In the genomic region with DNA sequence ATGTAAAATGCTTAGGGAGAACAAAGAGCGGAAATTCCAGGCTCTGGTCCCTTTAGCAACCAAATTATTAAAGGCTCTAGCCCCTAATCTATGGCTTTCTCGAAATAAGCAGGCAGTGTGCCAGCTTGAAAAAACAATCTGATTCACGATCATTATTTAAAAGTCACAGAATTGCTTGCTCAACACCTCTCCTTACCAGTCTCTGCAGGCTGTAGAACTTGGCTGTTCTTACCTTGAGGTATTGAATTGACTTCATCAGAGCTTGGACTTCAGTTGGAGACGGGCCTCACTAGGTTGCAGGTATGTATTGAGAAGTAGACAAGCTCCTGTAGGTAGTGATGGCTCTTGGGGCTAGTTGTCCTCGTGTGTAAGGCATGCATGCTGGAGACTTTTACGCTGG, we compare ENCODE assay signal across 31 mouse cellular contexts. TPM values are rescaled to one million over a fixed set of nuclear protein-coding genes. Genes with fewer than 3 reads are reported as not detected.
DNase-seq lines count a peak whose midpoint lies in the region; ATAC-seq and TF ChIP-seq lines count a peak whose summit lies in the region.
"Had no signal": no experiment of that assay in that cellular context is flagged by ENCODE, and none has a peak within 500 bp of the region (broad histone marks: within the 10 kb centered on the region; RNA-seq: fewer than 3 reads in every experiment).

A gene (plus strand): TSS at position 185 of the 400 bp plus-strand sequence.

- no peak for TF ChIP-seq CTCF in cerebellum, adult 2 months (IDR thresholded peaks at IDR 0.05; ENCODE audit: borderline replicate concordance, insufficient read depth, low read depth, low read length)

- DNase-seq in limb, embryonic 10.5 days (ENCODE audit: low spot score), result no peak
- no peak for DNase-seq in cerebellum, adult 2 months
- DNase-seq: adrenal gland, postnatal 10 days; adrenal gland, postnatal 36 days; B cell, adult 2 months; cerebellum, adult 11 months; cerebellum, adult 8-10 months; cerebellum, postnatal 10 days; cerebellum, postnatal 36 days; gastrocnemius, postnatal 25 days; heart, adult 2 months; heart, postnatal 14 days; heart, postnatal 4 days had no signal

- H3K4me3 ChIP-seq in limb, embryonic 15.5 days, result no peak within 1 kb of the TSS
- no peak within 1 kb of the TSS for H3K4me3 ChIP-seq in limb, embryonic 10.5 days
- no peak within 1 kb of the TSS for H3K4me3 ChIP-seq in embryonic facial prominence, embryonic 15.5 days (replicated peaks)
- no peak within 1 kb of the TSS for H3K4me3 ChIP-seq in macrophage (ENCODE audit: inconsistent target)
- H3K4me3 ChIP-seq in liver, embryonic 12.5 days, result no peak within 1 kb of the TSS
- H3K4me3 ChIP-seq in cerebellum, adult 2 months (replicated peaks; ENCODE audit: insufficient read depth, low read depth, low read length), result no peak within 1 kb of the TSS
- no peak within 1 kb of the TSS for H3K4me3 ChIP-seq in forebrain, embryonic 15.5 days
- H3K4me3 ChIP-seq: embryonic facial prominence, embryonic 12.5 days; heart, adult 2 months; heart, embryonic 10.5 days; heart, embryonic 13.5 days; hindbrain, embryonic 12.5 days; hindbrain, embryonic 15.5 days had no signal

- 70% methylated on average over 6 of the region's 6 CpGs for WGBS in limb, embryonic 15.5 days
- WGBS in limb, embryonic 10.5 days, result 88% methylated on average over 6 of the region's 6 CpGs
- 76% methylated on average over 6 of the region's 6 CpGs for WGBS in embryonic facial prominence, embryonic 15.5 days
- 92% methylated on average over 5 of the region's 6 CpGs for WGBS in macrophage (ENCODE audit: missing documents)
- WGBS in liver, embryonic 12.5 days (ENCODE audit: insufficient replicate concordance), result 66% methylated on average over 6 of the region's 6 CpGs
- 76% methylated on average over 6 of the region's 6 CpGs for WGBS in cerebellum, adult 2 months
- WGBS in forebrain, embryonic 15.5 days, result 80% methylated on average over 6 of the region's 6 CpGs

- no peaks in the 10 kb centered on the region for H3K36me3 ChIP-seq in limb, embryonic 15.5 days
- no peaks in the 10 kb centered on the region for H3K36me3 ChIP-seq in limb, embryonic 10.5 days
- H3K36me3 ChIP-seq in embryonic facial prominence, embryonic 15.5 days, result no peaks in the 10 kb centered on the region
- no peaks in the 10 kb centered on the region for H3K36me3 ChIP-seq in macrophage (ENCODE audit: inconsistent target)
- no peaks in the 10 kb centered on the region for H3K36me3 ChIP-seq in liver, embryonic 12.5 days
- H3K36me3 ChIP-seq in forebrain, embryonic 15.5 days, result no peaks in the 10 kb centered on the region
- H3K36me3 ChIP-seq: embryonic facial prominence, embryonic 12.5 days; G1E; heart, embryonic 10.5 days; heart, embryonic 13.5 days; hindbrain, embryonic 12.5 days; hindbrain, embryonic 15.5 days had no signal

- no peaks in the 10 kb centered on the region for H3K79me2 ChIP-seq in macrophage (ENCODE audit: inconsistent target)

- no peak within 1 kb of the TSS for H3K27ac ChIP-seq in limb, embryonic 15.5 days
- H3K27ac ChIP-seq in limb, embryonic 10.5 days, result no peak within 1 kb of the TSS
- H3K27ac ChIP-seq in embryonic facial prominence, embryonic 15.5 days (replicated peaks), result no peak within 1 kb of the TSS
- H3K27ac ChIP-seq in macrophage, result peak within 1 kb of the TSS; percentile 71
- no peak within 1 kb of the TSS for H3K27ac ChIP-seq in liver, embryonic 12.5 days
- H3K27ac ChIP-seq in cerebellum, adult 2 months (ENCODE audit: insufficient read depth, low read length), result no peak within 1 kb of the TSS
- no peak within 1 kb of the TSS for H3K27ac ChIP-seq in forebrain, embryonic 15.5 days (replicated peaks)
- H3K27ac ChIP-seq: embryonic facial prominence, embryonic 12.5 days; heart, adult 2 months; heart, embryonic 10.5 days; heart, embryonic 13.5 days; hindbrain, embryonic 12.5 days; hindbrain, embryonic 15.5 days had no signal

- H3K9ac ChIP-seq in limb, embryonic 15.5 days, result no peak within 1 kb of the TSS
- H3K9ac ChIP-seq in embryonic facial prominence, embryonic 15.5 days, result no peak within 1 kb of the TSS
- H3K9ac ChIP-seq in liver, embryonic 12.5 days, result no peak within 1 kb of the TSS
- H3K9ac ChIP-seq in forebrain, embryonic 15.5 days (replicated peaks), result no peak within 1 kb of the TSS
- H3K9ac ChIP-seq: embryonic facial prominence, embryonic 12.5 days; heart, embryonic 13.5 days; hindbrain, embryonic 12.5 days; hindbrain, embryonic 15.5 days had no signal

- H3K27me3 ChIP-seq in limb, embryonic 15.5 days, result no peaks in the 10 kb centered on the region
- no peaks in the 10 kb centered on the region for H3K27me3 ChIP-seq in limb, embryonic 10.5 days (ENCODE audit: low read depth, poor library complexity, severe bottlenecking)
- H3K27me3 ChIP-seq in embryonic facial prominence, embryonic 15.5 days, result no peaks in the 10 kb centered on the region
- no peaks in the 10 kb centered on the region for H3K27me3 ChIP-seq in liver, embryonic 12.5 days (replicated peaks)
- H3K27me3 ChIP-seq in cerebellum, adult 2 months (ENCODE audit: control insufficient read depth, insufficient read depth, low read length), result no peaks in the 10 kb centered on the region
- H3K27me3 ChIP-seq in forebrain, embryonic 15.5 days, result no peaks in the 10 kb centered on the region
- H3K27me3 ChIP-seq: embryonic facial prominence, embryonic 12.5 days; heart, embryonic 13.5 days; hindbrain, embryonic 12.5 days; hindbrain, embryonic 15.5 days had no signal

- no peaks in the 10 kb centered on the region for H3K9me3 ChIP-seq in limb, embryonic 15.5 days
- no peaks in the 10 kb centered on the region for H3K9me3 ChIP-seq in limb, embryonic 10.5 days (replicated peaks)
- H3K9me3 ChIP-seq in embryonic facial prominence, embryonic 15.5 days (replicated peaks), result no peaks in the 10 kb centered on the region
- H3K9me3 ChIP-seq in liver, embryonic 12.5 days (replicated peaks), result no peaks in the 10 kb centered on the region
- no peaks in the 10 kb centered on the region for H3K9me3 ChIP-seq in forebrain, embryonic 15.5 days
- H3K9me3 ChIP-seq: embryonic facial prominence, embryonic 12.5 days; G1E; heart, embryonic 10.5 days; heart, embryonic 13.5 days; hindbrain, embryonic 12.5 days; hindbrain, embryonic 15.5 days had no signal

- no peaks in the 10 kb centered on the region for H3K4me1 ChIP-seq in limb, embryonic 15.5 days
- no peaks in the 10 kb centered on the region for H3K4me1 ChIP-seq in limb, embryonic 10.5 days
- H3K4me1 ChIP-seq in embryonic facial prominence, embryonic 15.5 days, result no peaks in the 10 kb centered on the region
- no peaks in the 10 kb centered on the region for H3K4me1 ChIP-seq in liver, embryonic 12.5 days
- no peaks in the 10 kb centered on the region for H3K4me1 ChIP-seq in cerebellum, adult 2 months (ENCODE audit: control insufficient read depth, insufficient read depth, low read length)
- no peaks in the 10 kb centered on the region for H3K4me1 ChIP-seq in forebrain, embryonic 15.5 days
- H3K4me1 ChIP-seq: embryonic facial prominence, embryonic 12.5 days; heart, embryonic 10.5 days; heart, embryonic 13.5 days; hindbrain, embryonic 12.5 days; hindbrain, embryonic 15.5 days had no signal

- H3K4me2 ChIP-seq in limb, embryonic 15.5 days, result no peak within 1 kb of the TSS
- H3K4me2 ChIP-seq in embryonic facial prominence, embryonic 15.5 days (replicated peaks), result no peak within 1 kb of the TSS
- H3K4me2 ChIP-seq in liver, embryonic 12.5 days, result no peak within 1 kb of the TSS
- H3K4me2 ChIP-seq in forebrain, embryonic 15.5 days (replicated peaks), result no peak within 1 kb of the TSS
- H3K4me2 ChIP-seq: embryonic facial prominence, embryonic 12.5 days; heart, embryonic 13.5 days; hindbrain, embryonic 12.5 days; hindbrain, embryonic 15.5 days had no signal

- TF ChIP-seq POLR2A in cerebellum, adult 2 months (IDR thresholded peaks at IDR 0.05; ENCODE audit: borderline replicate concordance, insufficient read depth, low read length), result no peak

- no peak for ATAC-seq in limb, embryonic 15.5 days (ENCODE audit: insufficient number of reproducible peaks, low FRiP score, low TSS enrichment, low read depth)
- ATAC-seq in embryonic facial prominence, embryonic 15.5 days (ENCODE audit: insufficient number of reproducible peaks, low FRiP score, low TSS enrichment, low read depth), result no peak
- ATAC-seq in liver, embryonic 12.5 days, result no peak
- ATAC-seq in forebrain, embryonic 15.5 days (replicated peaks), result no peak
- ATAC-seq: forebrain, embryonic 14.5 days; Patski had no signal

RNA-seq across cellular contexts. Expression of the gene that starts here (rescaled TPM):
- polyA plus RNA-seq in limb, embryonic 15.5 days (2015; fragmentation: Nextera tagmentation; extraction: Ambion mirVana), result 48.6 and 54.9 TPM in 2 replicates
- polyA plus RNA-seq in limb, embryonic 10.5 days (2016; fragmentation: Nextera tagmentation; extraction: Ambion mirVana), result not detected in 2 replicates
- polyA plus RNA-seq in embryonic facial prominence, embryonic 15.5 days (2015; fragmentation: Nextera tagmentation; extraction: Ambion mirVana), result 37.3 and 38.6 TPM in 2 replicates
- not detected for total RNA-seq in macrophage (2018; cell fraction: chromatin; rRNA removed)
- total RNA-seq in macrophage (2018; cell fraction: cytosol; rRNA removed), result under 1 TPM in 9 of 26 experiments, not detected in 17; 0.09 to 0.29 (median 0.10) TPM
- under 1 TPM in 1 of 26 experiments, not detected in 25; 0.49 TPM for total RNA-seq in macrophage (2018; cell fraction: nucleus; rRNA removed)
- polyA plus RNA-seq in macrophage (2018), result 0.10 to 0.56 TPM in 2 of 3 replicates, not detected in the other
- not detected in 2 replicates for polyA plus RNA-seq in liver, embryonic 12.5 days (2016; fragmentation: Nextera tagmentation; extraction: Ambion mirVana)
- polyA plus RNA-seq in cerebellum, adult 2 months (2012; rRNA removed), result not detected in 2 replicates
- polyA plus RNA-seq in forebrain, embryonic 15.5 days (2015; fragmentation: Nextera tagmentation; extraction: Ambion mirVana), result not detected in 2 replicates
- total RNA-seq: adrenal gland, adult 18-20 months; adrenal gland, postnatal 10 days; adrenal gland, postnatal 36 days; CH12.LX; gastrocnemius, adult 8-10 months; gastrocnemius, postnatal 25 days; heart, adult 2 months; heart, postnatal 14 days; heart, postnatal 4 days had no signal
- polyA plus RNA-seq: embryonic facial prominence, embryonic 12.5 days; forebrain, embryonic 11.5 days; forebrain, embryonic 14.5 days; G1E; heart, adult 2 months; heart, embryonic 10.5 days; hindbrain, embryonic 12.5 days; intestine, embryonic 14.5 days; Patski had no signal

Comparison
In these comparisons a context has a peak if more than half of its experiments do, and no peak if none do; other contexts are left out.
1. RNA of the gene that starts here (polyA plus RNA-seq): 48.6 to 54.9 TPM in limb, embryonic 15.5 days and 37.3 to 38.6 TPM in embryonic facial prominence, embryonic 15.5 days; 0.10 to 0.56 TPM in macrophage, not detected in limb, embryonic 10.5 days, not detected in liver, embryonic 12.5 days, not detected in cerebellum, adult 2 months and not detected in forebrain, embryonic 15.5 days; every median in the first group is over 10 times any median in the second.